Mouse (Mus musculus): ENCODE results near the gene Nup107. TPM values are rescaled to one million over a fixed set of nuclear protein-coding genes. Genes with fewer than 3 reads are reported as not detected.
A peak's percentile ranks its signal among the peaks of the same experiment; 100 is the strongest.

Nup107 gene
- polyA plus RNA-seq, 1 experiment from 2014 or later, result 64.8 TPM

- Histone ChIP-seq H3K9me3 (ENCODE audit: control insufficient read depth, low read length) (no peaks in the 10 kb centered on the region), H3K4me1 (replicated peaks; ENCODE audit: control insufficient read depth, insufficient read depth, low read length) (peaks cover 14% of the 10 kb centered on the region; the same call in 1 of the 2 replicates), H3K27me3 (ENCODE audit: control insufficient read depth, insufficient read depth, low read depth, low read length) (no peaks in the 10 kb centered on the region), H3K4me3 (ENCODE audit: low read length) (no peak overlapping the region), H3K27ac (ENCODE audit: low read length) (no peak overlapping the region), H3K4me2 (ENCODE audit: low read depth, low read length) (peak overlapping the region; percentile 90; the same call in 1 of the 2 replicates), H3K36me3 (ENCODE audit: control insufficient read depth, insufficient read depth, low read length) (peaks cover 11% of the 10 kb centered on the region), H3K9ac (ENCODE audit: low read length) (no peak overlapping the region)
- no peak for ATAC-seq (ENCODE audit: low read depth)
- WGBS, result 61% methylated on average over 4 of the region's 4 CpGs
Observed at GRCm38 (mm10) chr10:117743917-117744316, 48.6 kb downstream of the Nup107 start.

DNA sequence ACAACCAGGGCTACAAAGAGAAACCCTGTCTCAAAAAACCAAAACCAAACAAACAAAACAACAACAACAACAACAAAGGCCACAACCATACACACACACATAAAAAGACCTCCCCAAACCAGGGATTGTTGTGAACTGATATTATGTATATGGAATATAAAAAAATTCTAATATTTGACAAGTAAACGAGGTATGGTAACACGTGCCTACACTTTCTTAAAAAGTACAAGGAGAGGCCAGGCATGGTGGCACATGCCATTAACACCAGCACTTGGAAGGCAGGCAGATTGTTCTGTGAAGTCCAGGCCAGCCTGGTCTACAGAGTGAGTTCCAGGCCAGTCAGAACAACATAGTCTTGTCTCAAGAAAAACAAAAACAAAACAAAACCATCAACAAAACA, 49.3 kb downstream of the Nup107 start:
- ATAC-seq (ENCODE audit: low read depth), result no peak
- Histone ChIP-seq H3K27ac (ENCODE audit: low read length) (no peak overlapping the region), H3K4me2 (ENCODE audit: low read depth, low read length) (no peak overlapping the region), H3K4me1 (replicated peaks; ENCODE audit: control insufficient read depth, insufficient read depth, low read length) (peaks cover 14% of the 10 kb centered on the region; the same call in 1 of the 2 replicates), H3K9me3 (ENCODE audit: control insufficient read depth, low read length) (no peaks in the 10 kb centered on the region), H3K4me3 (ENCODE audit: low read length) (no peak overlapping the region), H3K9ac (ENCODE audit: low read length) (no peak overlapping the region), H3K36me3 (ENCODE audit: control insufficient read depth, insufficient read depth, low read length) (peaks cover 9% of the 10 kb centered on the region), H3K27me3 (ENCODE audit: control insufficient read depth, insufficient read depth, low read depth, low read length) (no peaks in the 10 kb centered on the region)
- WGBS, result 91% methylated on average over 2 of the region's 2 CpGs

DNA sequence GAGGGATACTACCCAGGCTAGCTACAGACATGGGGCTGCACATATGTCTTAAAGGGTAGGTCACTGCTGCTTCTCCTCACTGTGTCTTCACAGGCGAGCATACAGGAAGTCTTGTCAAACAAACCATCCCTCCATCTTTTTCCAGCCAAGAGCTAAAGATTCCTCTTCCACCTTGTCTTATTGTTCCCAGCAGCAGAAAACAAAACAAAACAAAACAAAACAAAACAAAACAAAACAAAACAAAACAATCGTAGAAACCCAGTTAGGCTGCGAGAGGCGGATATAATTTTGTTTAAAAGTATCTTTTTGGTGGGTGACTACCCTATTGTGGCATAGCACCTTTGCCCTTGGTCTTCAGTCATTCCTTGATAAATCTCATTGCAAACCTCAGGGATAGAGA, 49.9 kb downstream of the Nup107 start:
- 81% methylated on average over 4 of the region's 4 CpGs for WGBS
- H3K9ac ChIP-seq (ENCODE audit: low read length), result no peak overlapping the region
- peaks cover 10% of the 10 kb centered on the region for H3K36me3 ChIP-seq (ENCODE audit: control insufficient read depth, insufficient read depth, low read length)
- no peak for ATAC-seq (ENCODE audit: low read depth)
- H3K27me3 ChIP-seq (ENCODE audit: control insufficient read depth, insufficient read depth, low read depth, low read length), result no peaks in the 10 kb centered on the region
- H3K27ac ChIP-seq (ENCODE audit: low read length), result no peak overlapping the region
- no peak overlapping the region for H3K4me2 ChIP-seq (ENCODE audit: low read depth, low read length)
- H3K4me1 ChIP-seq (replicated peaks; ENCODE audit: control insufficient read depth, insufficient read depth, low read length), result peaks cover 14% of the 10 kb centered on the region; the same call in 1 of the 2 replicates
- H3K9me3 ChIP-seq (ENCODE audit: control insufficient read depth, low read length), result no peaks in the 10 kb centered on the region
- H3K4me3 ChIP-seq (ENCODE audit: low read length), result no peak overlapping the region

DNA sequence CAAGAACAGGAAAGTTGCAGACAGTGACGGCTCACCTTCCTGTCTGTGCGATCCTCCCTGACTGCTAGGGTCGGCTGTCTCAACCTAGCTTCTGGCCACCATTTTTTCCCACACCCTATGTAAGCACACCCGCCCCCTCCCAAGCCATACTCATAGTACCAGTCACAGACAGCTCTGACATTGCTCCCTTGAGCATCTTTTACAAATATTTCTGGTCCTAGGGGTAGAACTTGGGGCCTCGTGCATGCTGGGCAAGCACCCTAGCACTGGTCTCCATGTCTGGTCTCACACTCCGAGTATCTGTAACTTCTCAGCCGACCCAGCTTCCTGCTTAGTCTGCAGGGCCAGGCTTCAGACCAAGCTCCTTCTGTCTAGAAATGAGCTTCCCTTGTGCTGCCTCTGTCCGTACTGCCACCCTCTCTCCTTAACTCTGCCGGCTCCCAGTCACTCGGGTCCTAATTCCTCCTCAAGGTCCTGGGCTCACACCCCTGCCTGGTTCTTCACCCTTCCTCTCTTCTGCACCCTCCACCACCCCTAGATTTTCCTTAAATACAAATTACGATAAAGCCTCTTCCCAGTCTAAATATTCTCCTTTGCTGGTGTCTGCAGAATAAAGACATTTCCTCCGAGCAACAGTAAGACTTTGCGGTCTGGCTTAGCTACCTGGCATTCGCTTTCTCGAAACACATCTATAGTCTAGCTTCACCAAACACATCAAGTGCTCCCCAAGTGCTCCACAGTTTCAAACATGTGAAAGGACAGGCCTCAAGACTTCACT, 50.6 kb downstream of the Nup107 start:
- H3K4me3 ChIP-seq (ENCODE audit: low read length), result no peak overlapping the region
- 73% methylated on average over 15 of the region's 15 CpGs for WGBS
- no peak overlapping the region for H3K9ac ChIP-seq (ENCODE audit: low read length)
- H3K4me2 ChIP-seq (ENCODE audit: low read depth, low read length), result no peak overlapping the region
- H3K9me3 ChIP-seq (ENCODE audit: control insufficient read depth, low read length), result no peaks in the 10 kb centered on the region
- no peak for ATAC-seq (ENCODE audit: low read depth)
- peaks cover 10% of the 10 kb centered on the region for H3K36me3 ChIP-seq (ENCODE audit: control insufficient read depth, insufficient read depth, low read length)
- H3K27me3 ChIP-seq (ENCODE audit: control insufficient read depth, insufficient read depth, low read depth, low read length), result no peaks in the 10 kb centered on the region
- no peak overlapping the region for H3K27ac ChIP-seq (ENCODE audit: low read length)
- peaks cover 12% of the 10 kb centered on the region; the same call in 1 of the 2 replicates for H3K4me1 ChIP-seq (replicated peaks; ENCODE audit: control insufficient read depth, insufficient read depth, low read length)

DNA sequence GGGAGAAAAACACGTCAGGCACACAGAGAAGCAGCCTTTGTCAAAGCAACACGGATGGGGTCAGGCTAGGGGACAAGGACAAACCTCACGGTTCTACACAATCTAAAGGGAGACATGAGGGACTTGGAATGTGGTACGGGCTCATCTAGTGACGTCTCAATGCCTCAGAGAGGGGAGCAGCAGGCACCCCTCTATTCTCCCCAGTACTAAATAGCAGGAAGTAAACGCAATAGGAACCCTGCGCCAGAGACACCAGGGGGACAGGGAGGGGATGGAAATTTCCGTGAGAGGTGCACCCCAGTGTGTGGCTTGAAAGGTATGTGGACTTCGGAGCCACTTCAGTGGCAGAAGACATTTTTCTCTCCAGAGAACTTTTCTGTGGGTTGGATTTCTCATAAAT, 51.6 kb downstream of the Nup107 start:
- Histone ChIP-seq H3K27me3 (ENCODE audit: control insufficient read depth, insufficient read depth, low read depth, low read length) (no peaks in the 10 kb centered on the region), H3K27ac (ENCODE audit: low read length) (no peak overlapping the region), H3K9me3 (ENCODE audit: control insufficient read depth, low read length) (no peaks in the 10 kb centered on the region), H3K4me1 (replicated peaks; ENCODE audit: control insufficient read depth, insufficient read depth, low read length) (peaks cover 12% of the 10 kb centered on the region; the same call in 1 of the 2 replicates), H3K36me3 (ENCODE audit: control insufficient read depth, insufficient read depth, low read length) (peaks cover 12% of the 10 kb centered on the region), H3K4me2 (ENCODE audit: low read depth, low read length) (no peak overlapping the region), H3K4me3 (ENCODE audit: low read length) (no peak overlapping the region), H3K9ac (ENCODE audit: low read length) (no peak overlapping the region)
- no peak for ATAC-seq (ENCODE audit: low read depth)
- 77% methylated on average over 9 of the region's 9 CpGs for WGBS

DNA sequence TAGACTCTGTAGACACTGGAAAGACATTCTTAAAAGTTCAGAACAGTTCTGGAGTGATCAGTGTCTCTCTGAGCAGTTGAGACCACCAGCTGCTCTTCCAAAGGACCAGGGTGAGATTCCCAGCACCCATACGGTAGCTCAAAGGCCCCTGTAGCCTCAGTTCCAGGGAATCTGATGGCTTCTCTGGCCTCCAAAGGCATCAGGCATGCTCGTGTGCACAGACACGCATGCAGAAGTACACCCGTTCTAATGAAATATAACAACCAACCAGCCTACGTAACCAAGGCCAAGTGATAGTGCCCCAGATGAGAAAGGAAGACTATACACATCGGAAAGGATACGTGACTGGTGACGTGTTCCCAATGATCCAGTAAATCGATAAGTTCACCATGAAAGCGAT, 52.3 kb downstream of the Nup107 start:
- Histone ChIP-seq H3K27me3 (ENCODE audit: control insufficient read depth, insufficient read depth, low read depth, low read length) (no peaks in the 10 kb centered on the region), H3K4me1 (replicated peaks; ENCODE audit: control insufficient read depth, insufficient read depth, low read length) (peaks cover 9% of the 10 kb centered on the region; the same call in 1 of the 2 replicates), H3K27ac (ENCODE audit: low read length) (no peak overlapping the region), H3K4me3 (ENCODE audit: low read length) (no peak overlapping the region), H3K36me3 (ENCODE audit: control insufficient read depth, insufficient read depth, low read length) (peaks cover 12% of the 10 kb centered on the region), H3K9ac (ENCODE audit: low read length) (no peak overlapping the region), H3K4me2 (ENCODE audit: low read depth, low read length) (no peak overlapping the region), H3K9me3 (ENCODE audit: control insufficient read depth, low read length) (no peaks in the 10 kb centered on the region)
- WGBS, result 93% methylated on average over 10 of the region's 10 CpGs
- ATAC-seq (ENCODE audit: low read depth), result no peak

GRCm38 (mm10) chr10:117739648-117739948, 52.9 kb downstream of the Nup107 start:
- Histone ChIP-seq H3K36me3 (ENCODE audit: control insufficient read depth, insufficient read depth, low read length) (peaks cover 12% of the 10 kb centered on the region), H3K9me3 (ENCODE audit: control insufficient read depth, low read length) (no peaks in the 10 kb centered on the region), H3K27me3 (ENCODE audit: control insufficient read depth, insufficient read depth, low read depth, low read length) (no peaks in the 10 kb centered on the region), H3K27ac (ENCODE audit: low read length) (no peak overlapping the region), H3K9ac (ENCODE audit: low read length) (no peak overlapping the region), H3K4me3 (ENCODE audit: low read length) (no peak overlapping the region), H3K4me1 (replicated peaks; ENCODE audit: control insufficient read depth, insufficient read depth, low read length) (peaks cover 8% of the 10 kb centered on the region; the same call in 1 of the 2 replicates), H3K4me2 (ENCODE audit: low read depth, low read length) (no peak overlapping the region)
- 90% methylated on average over 6 of the region's 6 CpGs for WGBS
- no peak for ATAC-seq (ENCODE audit: low read depth)

- Histone ChIP-seq H3K9me3 (ENCODE audit: control insufficient read depth, low read length) (no peaks in the 10 kb centered on the region), H3K4me1 (replicated peaks; ENCODE audit: control insufficient read depth, insufficient read depth, low read length) (peaks cover 3% of the 10 kb centered on the region; the same call in 1 of the 2 replicates), H3K27me3 (ENCODE audit: control insufficient read depth, insufficient read depth, low read depth, low read length) (no peaks in the 10 kb centered on the region), H3K36me3 (ENCODE audit: control insufficient read depth, insufficient read depth, low read length) (peaks cover 12% of the 10 kb centered on the region), H3K4me3 (ENCODE audit: low read length) (no peak overlapping the region), H3K4me2 (ENCODE audit: low read depth, low read length) (no peak overlapping the region), H3K27ac (ENCODE audit: low read length) (no peak overlapping the region), H3K9ac (ENCODE audit: low read length) (no peak overlapping the region)
- no peak for ATAC-seq (ENCODE audit: low read depth)
- 95% methylated on average over 15 of the region's 15 CpGs for WGBS
Observed at GRCm38 (mm10) chr10:117738928-117739647, 53.4 kb downstream of the Nup107 start.

- 88% methylated on average over 13 of the region's 13 CpGs for WGBS
- Histone ChIP-seq H3K27ac (ENCODE audit: low read length) (no peak overlapping the region), H3K4me3 (ENCODE audit: low read length) (no peak overlapping the region), H3K27me3 (ENCODE audit: control insufficient read depth, insufficient read depth, low read depth, low read length) (no peaks in the 10 kb centered on the region), H3K4me2 (ENCODE audit: low read depth, low read length) (no peak overlapping the region), H3K4me1 (replicated peaks; ENCODE audit: control insufficient read depth, insufficient read depth, low read length) (no peaks in the 10 kb centered on the region), H3K9me3 (ENCODE audit: control insufficient read depth, low read length) (no peaks in the 10 kb centered on the region), H3K36me3 (ENCODE audit: control insufficient read depth, insufficient read depth, low read length) (peaks cover 12% of the 10 kb centered on the region), H3K9ac (ENCODE audit: low read length) (no peak overlapping the region)
- ATAC-seq (ENCODE audit: low read depth), result no peak
Observed at GRCm38 (mm10) chr10:117738140-117738921, 54.2 kb downstream of the Nup107 start.

Data from lung, embryonic 16.5 days (tissue).